Mouse (Mus musculus) lung, postnatal 0 days (tissue): ENCODE measurements around the gene Nrl. TPM values are rescaled to one million over a fixed set of nuclear protein-coding genes. Genes with fewer than 3 reads are reported as not detected.

Source experiments
- ATAC-seq: fragments of 200-750 bp; cut with Nextera tagmentation; 2 replicates; pipeline ENCODE4 v1.8.0; 2017; ENCODE audit warnings: moderate library complexity
- DNase-seq: peaks from one replicate; pipeline ENCODE4 v3.0.0-alpha.2; 2016; ENCODE audit warnings: low spot score
- H3K27ac ChIP-seq: fragments of 300-500 bp; sonication (generic); 2 replicates; pipeline ENCODE4 v1.5.1; 2014; ENCODE audit warnings: antibody characterized with exemption, mild to moderate bottlenecking, low read length, mixed read lengths
- H3K27me3 ChIP-seq: fragments of 300-500 bp; sonication (generic); replicated peaks from 2 replicates; pipeline ENCODE4 v1.6.1; 2014; ENCODE audit warnings: low read length, mixed read lengths; ENCODE audit not compliant: insufficient read depth
- H3K36me3 ChIP-seq: fragments of 300-500 bp; sonication (generic); 2 replicates; pipeline ENCODE4 v1.6.1; 2014; ENCODE audit warnings: low read length, mixed read lengths; ENCODE audit not compliant: insufficient read depth
- H3K4me1 ChIP-seq: fragments of 300-500 bp; sonication (generic); 2 replicates; pipeline ENCODE4 v1.6.1; 2014; ENCODE audit warnings: antibody characterized with exemption, low read depth, low read length, mixed read lengths; ENCODE audit not compliant: insufficient read depth
- H3K4me2 ChIP-seq: fragments of 300-500 bp; sonication (generic); replicated peaks from 2 replicates; pipeline ENCODE4 v1.6.1; 2014; ENCODE audit warnings: low read depth, mild to moderate bottlenecking, low read length, moderate library complexity, mixed read lengths
- H3K4me3 ChIP-seq: fragments of 300-500 bp; sonication (generic); 2 replicates; pipeline ENCODE4 v1.5.1; 2014; ENCODE audit warnings: low read depth, low read length
- H3K9ac ChIP-seq: fragments of 300-500 bp; sonication (generic); replicated peaks from 2 replicates; pipeline ENCODE4 v1.6.1; 2014; ENCODE audit warnings: low read depth, mild to moderate bottlenecking
- H3K9me3 ChIP-seq: fragments of 300-500 bp; sonication (generic); 2 replicates; pipeline ENCODE4 v1.6.1; 2016; ENCODE audit warnings: low read length, mixed read lengths
- CTCF ChIP-seq: IDR thresholded peaks from 2 replicates; pipeline ENCODE4 v1.5.1; 2016; ENCODE audit warnings: antibody characterized with exemption, mild to moderate bottlenecking
- EP300 ChIP-seq: IDR thresholded peaks from 2 replicates; pipeline ENCODE4 v1.6.1; 2016; ENCODE audit warnings: antibody characterized with exemption, mild to moderate bottlenecking, control low read depth
- WGBS: fragments of 180-500 bp; shearing (Covaris S2); extraction: QIAGEN DNeasy Blood & Tissue Kit; methylation state at CpG from one replicate; pipeline ENCODE4 v1.1.7; 2014; 5-methylcytosine and 5-hydroxymethylcytosine counted together
- polyA plus RNA-seq: library from polyadenylated mRNA; unstranded; fragments of >200 nt; fragmentation: Nextera tagmentation; extraction: Ambion mirVana; gene quantifications from 2 replicates; pipeline ENCODE4 v1.2.1, GENCODE M21; 2015

Nrl gene
- polyA plus RNA-seq, 1 experiment from 2014 or later = not detected

- H3K27me3 ChIP-seq = no peaks in the 10 kb centered on the region
- no peak overlapping the region for H3K9ac ChIP-seq
- no peaks in the 10 kb centered on the region for H3K9me3 ChIP-seq
- no peak overlapping the region for H3K4me3 ChIP-seq
- DNase-seq (no peak), ATAC-seq (no peak)
- H3K27ac ChIP-seq = no peak overlapping the region
- H3K36me3 ChIP-seq = peaks cover 13% of the 10 kb centered on the region; the same call in 1 of the 2 replicates
- no peak overlapping the region for H3K4me2 ChIP-seq
- no peak for TF ChIP-seq EP300
- TF ChIP-seq CTCF = 0 out of 2 replicates have a peak, but pooled peaks have one; percentile 4
- peaks cover 8% of the 10 kb centered on the region; the same call in 1 of the 2 replicates for H3K4me1 ChIP-seq
- WGBS = 96% methylated on average over 12 of the region's 12 CpGs
Observed at GRCm38 (mm10) chr14:55542268-55542667, 17.5 kb upstream of the Nrl start.

GRCm38 (mm10) chr14:55540787-55541321 is 16.1 kb upstream of the Nrl start:
- TF ChIP-seq EP300 (no peak), CTCF (no peak)
- H3K9ac ChIP-seq = peak overlapping the region; percentile 71
- ATAC-seq (peak; percentile 57), DNase-seq (peak; percentile 82)
- peak overlapping the region; percentile 93 for H3K27ac ChIP-seq
- peaks cover 8% of the 10 kb centered on the region; the same call in 1 of the 2 replicates for H3K4me1 ChIP-seq
- 3% methylated on average over 9 of the region's 10 CpGs for WGBS
- H3K36me3 ChIP-seq = peaks cover 8% of the 10 kb centered on the region; the same call in 1 of the 2 replicates
- no peaks in the 10 kb centered on the region for H3K9me3 ChIP-seq
- H3K4me3 ChIP-seq = peak overlapping the region; percentile 65
- peak overlapping the region; percentile 79 for H3K4me2 ChIP-seq
- no peaks in the 10 kb centered on the region for H3K27me3 ChIP-seq

DNA sequence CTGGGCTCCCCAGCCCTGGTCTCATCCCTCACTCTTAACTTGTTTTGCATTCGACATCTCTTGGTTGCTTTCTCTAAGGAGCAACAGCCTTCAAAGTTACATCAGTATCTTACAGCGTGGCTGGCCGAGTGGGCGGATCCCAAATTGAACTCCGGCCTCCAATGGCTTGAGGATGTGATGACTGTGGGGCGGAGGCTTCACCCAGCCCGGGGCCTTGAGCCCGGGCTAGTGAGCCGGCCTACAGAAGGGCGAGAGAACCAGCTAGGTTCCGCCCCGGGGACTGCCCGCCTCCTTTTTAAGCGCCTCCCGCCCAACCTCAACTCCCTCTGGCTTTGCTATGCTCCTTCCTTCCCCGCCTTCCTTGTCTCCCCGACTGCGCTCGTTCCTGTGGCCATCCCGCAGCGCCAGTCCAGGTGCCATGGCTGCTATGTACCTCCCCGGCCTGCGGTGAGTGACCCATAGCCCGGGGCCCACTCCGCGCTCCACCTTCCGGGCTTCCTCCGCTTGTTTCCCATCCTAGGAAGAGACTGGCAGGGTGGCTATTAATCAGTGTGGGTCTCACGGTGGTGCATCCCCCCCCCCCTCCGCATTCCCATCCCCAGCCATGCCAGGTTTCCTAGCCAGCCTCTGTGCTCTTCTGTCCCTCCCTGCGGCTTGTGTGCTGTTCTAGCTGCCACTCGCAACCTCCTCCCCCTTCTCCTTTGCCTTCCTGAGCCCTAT is 15.4 kb upstream of the Nrl start, which contains the start of gene Pck2:
Pck2 (plus strand) TSS at position 200 of the 720 bp plus-strand sequence.
- peak within 1 kb of the TSS; percentile 79 for H3K4me2 ChIP-seq
- peak within 1 kb of the TSS; percentile 93 for H3K27ac ChIP-seq
- H3K4me3 ChIP-seq = peak within 1 kb of the TSS; percentile 65
- peaks cover 8% of the 10 kb centered on the region; the same call in 1 of the 2 replicates for H3K4me1 ChIP-seq
- TF ChIP-seq CTCF = no peak
- no peak for TF ChIP-seq EP300
- under 1% methylated on average over 29 of the region's 32 CpGs for WGBS
- H3K36me3 ChIP-seq = 0 out of 2 replicates have a peak, but pooled peaks cover 8% of the 10 kb centered on the region
- H3K9ac ChIP-seq = peak within 1 kb of the TSS; percentile 71
- ATAC-seq (peak; percentile 98), DNase-seq (peak; percentile 97)
- no peaks in the 10 kb centered on the region for H3K27me3 ChIP-seq
- no peaks in the 10 kb centered on the region for H3K9me3 ChIP-seq

GRCm38 (mm10) chr14:55536116-55536745 is 11.4 kb upstream of the Nrl start:
- Histone ChIP-seq H3K36me3 (no peaks in the 10 kb centered on the region), H3K4me2 (no peak overlapping the region), H3K27me3 (no peaks in the 10 kb centered on the region), H3K9me3 (no peaks in the 10 kb centered on the region), H3K27ac (no peak overlapping the region), H3K4me1 (0 out of 2 replicates have a peak, but pooled peaks cover 4% of the 10 kb centered on the region), H3K9ac (no peak overlapping the region), H3K4me3 (no peak overlapping the region)
- DNase-seq (peak; percentile 28), ATAC-seq (no peak)
- WGBS = 40% methylated on average over 6 of the region's 6 CpGs
- no peak for TF ChIP-seq EP300
- TF ChIP-seq CTCF = peak; percentile 87

GRCm38 (mm10) chr14:55527940-55528339 is 3.2 kb upstream of the Nrl start:
- no peak overlapping the region for H3K4me2 ChIP-seq
- no peaks in the 10 kb centered on the region for H3K9me3 ChIP-seq
- DNase-seq (peak; percentile 69), ATAC-seq (no peak)
- TF ChIP-seq CTCF = peak; percentile 62
- no peak for TF ChIP-seq EP300
- no peaks in the 10 kb centered on the region for H3K27me3 ChIP-seq
- H3K4me1 ChIP-seq = no peaks in the 10 kb centered on the region
- no peak overlapping the region for H3K9ac ChIP-seq
- WGBS = 13% methylated on average over 3 of the region's 3 CpGs
- no peak overlapping the region for H3K27ac ChIP-seq
- no peaks in the 10 kb centered on the region for H3K36me3 ChIP-seq
- no peak overlapping the region for H3K4me3 ChIP-seq

GRCm38 (mm10) chr14:55526674-55527073 is 1.9 kb upstream of the Nrl start:
- Histone ChIP-seq H3K9me3 (no peaks in the 10 kb centered on the region), H3K4me2 (no peak overlapping the region), H3K27ac (no peak overlapping the region), H3K4me1 (no peaks in the 10 kb centered on the region), H3K36me3 (no peaks in the 10 kb centered on the region), H3K9ac (no peak overlapping the region), H3K4me3 (no peak overlapping the region), H3K27me3 (peaks cover 3% of the 10 kb centered on the region; the same call in 1 of the 2 replicates)
- ATAC-seq (no peak), DNase-seq (no peak)
- TF ChIP-seq CTCF (no peak), EP300 (no peak)
- WGBS = 73% methylated on average over 2 of the region's 2 CpGs
